Mouse (Mus musculus): ENCODE measurements at regions not wholly inside any gene's neighbourhood (a gene's known extent, or its start where the extent isn't known, plus 50 kb on each side); places are given as distances from the start of the nearest gene placed in this dataset.

- no peak overlapping the region for H3K4me3 ChIP-seq (ENCODE audit: control insufficient read depth, low read depth, low read length)
- no peaks in the 10 kb centered on the region for H3K36me3 ChIP-seq (ENCODE audit: control insufficient read depth, insufficient read depth, low read length)
- H3K27ac ChIP-seq (ENCODE audit: control insufficient read depth, insufficient read depth, low read depth, low read length) = no peak overlapping the region
- no peaks in the 10 kb centered on the region for H3K4me1 ChIP-seq (ENCODE audit: control insufficient read depth, insufficient read depth, low read length)
- no peaks in the 10 kb centered on the region for H3K27me3 ChIP-seq (ENCODE audit: control insufficient read depth, insufficient read depth, low read length)
- TF ChIP-seq CTCF (IDR thresholded peaks at IDR 0.05; ENCODE audit: control insufficient read depth, insufficient read depth, insufficient replicate concordance, low read depth, low read length) = no peak
- TF ChIP-seq POLR2A (IDR thresholded peaks at IDR 0.05; ENCODE audit: control insufficient read depth, low read depth, low read length) = no peak
Observed at GRCm38 (mm10) chr7:70099001-70099400, 267.5 kb downstream of the Nr2f2 start.

- H3K27me3 ChIP-seq (ENCODE audit: control insufficient read depth, insufficient read depth, low read length) = no peaks in the 10 kb centered on the region
- H3K27ac ChIP-seq (ENCODE audit: control insufficient read depth, insufficient read depth, low read depth, low read length) = no peak overlapping the region
- TF ChIP-seq CTCF (IDR thresholded peaks at IDR 0.05; ENCODE audit: control insufficient read depth, insufficient read depth, insufficient replicate concordance, low read depth, low read length) (no peak), POLR2A (IDR thresholded peaks at IDR 0.05; ENCODE audit: control insufficient read depth, low read depth, low read length) (no peak)
- H3K4me3 ChIP-seq (ENCODE audit: control insufficient read depth, low read depth, low read length) = no peak overlapping the region
- H3K4me1 ChIP-seq (ENCODE audit: control insufficient read depth, insufficient read depth, low read length) = no peaks in the 10 kb centered on the region
- H3K36me3 ChIP-seq (ENCODE audit: control insufficient read depth, insufficient read depth, low read length) = no peaks in the 10 kb centered on the region
Observed at GRCm38 (mm10) chr7:70093916-70094784, 272.4 kb downstream of the Nr2f2 start.

GRCm38 (mm10) chr7:70092089-70092488 is 274.4 kb downstream of the Nr2f2 start:
- Histone ChIP-seq H3K4me1 (ENCODE audit: control insufficient read depth, insufficient read depth, low read length) (no peaks in the 10 kb centered on the region), H3K4me3 (ENCODE audit: control insufficient read depth, low read depth, low read length) (no peak overlapping the region), H3K27me3 (ENCODE audit: control insufficient read depth, insufficient read depth, low read length) (no peaks in the 10 kb centered on the region), H3K27ac (ENCODE audit: control insufficient read depth, insufficient read depth, low read depth, low read length) (no peak overlapping the region), H3K36me3 (ENCODE audit: control insufficient read depth, insufficient read depth, low read length) (no peaks in the 10 kb centered on the region)
- no peak for TF ChIP-seq POLR2A (IDR thresholded peaks at IDR 0.05; ENCODE audit: control insufficient read depth, low read depth, low read length)

GRCm38 (mm10) chr7:70089121-70089520 is 277.4 kb downstream of the Nr2f2 start:
- Histone ChIP-seq H3K36me3 (ENCODE audit: control insufficient read depth, insufficient read depth, low read length) (no peaks in the 10 kb centered on the region), H3K27me3 (ENCODE audit: control insufficient read depth, insufficient read depth, low read length) (no peaks in the 10 kb centered on the region), H3K4me1 (ENCODE audit: control insufficient read depth, insufficient read depth, low read length) (no peaks in the 10 kb centered on the region), H3K4me3 (ENCODE audit: control insufficient read depth, low read depth, low read length) (no peak overlapping the region), H3K27ac (ENCODE audit: control insufficient read depth, insufficient read depth, low read depth, low read length) (no peak overlapping the region)
- no peak for TF ChIP-seq CTCF (IDR thresholded peaks at IDR 0.05; ENCODE audit: control insufficient read depth, insufficient read depth, insufficient replicate concordance, low read depth, low read length)
- no peak for TF ChIP-seq POLR2A (IDR thresholded peaks at IDR 0.05; ENCODE audit: control insufficient read depth, low read depth, low read length)

- H3K27ac ChIP-seq (ENCODE audit: control insufficient read depth, insufficient read depth, low read depth, low read length) = no peak overlapping the region
- no peaks in the 10 kb centered on the region for H3K36me3 ChIP-seq (ENCODE audit: control insufficient read depth, insufficient read depth, low read length)
- no peak for TF ChIP-seq CTCF (IDR thresholded peaks at IDR 0.05; ENCODE audit: control insufficient read depth, insufficient read depth, insufficient replicate concordance, low read depth, low read length)
- TF ChIP-seq POLR2A (IDR thresholded peaks at IDR 0.05; ENCODE audit: control insufficient read depth, low read depth, low read length) = no peak
- H3K27me3 ChIP-seq (ENCODE audit: control insufficient read depth, insufficient read depth, low read length) = no peaks in the 10 kb centered on the region
- H3K4me1 ChIP-seq (ENCODE audit: control insufficient read depth, insufficient read depth, low read length) = no peaks in the 10 kb centered on the region; the same call in none of the 2 replicates
- H3K4me3 ChIP-seq (ENCODE audit: control insufficient read depth, low read depth, low read length) = no peak overlapping the region
Observed at GRCm38 (mm10) chr7:70069662-70070061, 296.9 kb downstream of the Nr2f2 start.

GRCm38 (mm10) chr7:70067828-70068719 is 298.5 kb downstream of the Nr2f2 start:
- Histone ChIP-seq H3K4me3 (ENCODE audit: control insufficient read depth, low read depth, low read length) (no peak overlapping the region), H3K27ac (ENCODE audit: control insufficient read depth, insufficient read depth, low read depth, low read length) (no peak overlapping the region), H3K36me3 (ENCODE audit: control insufficient read depth, insufficient read depth, low read length) (no peaks in the 10 kb centered on the region)

GRCm38 (mm10) chr7:70067071-70067470 is 299.5 kb downstream of the Nr2f2 start:
- H3K27me3 ChIP-seq (ENCODE audit: control insufficient read depth, insufficient read depth, low read length) = no peaks in the 10 kb centered on the region
- H3K4me1 ChIP-seq (ENCODE audit: control insufficient read depth, insufficient read depth, low read length) = no peaks in the 10 kb centered on the region; the same call in none of the 2 replicates
- no peak overlapping the region for H3K4me3 ChIP-seq (ENCODE audit: control insufficient read depth, low read depth, low read length)
- no peaks in the 10 kb centered on the region for H3K36me3 ChIP-seq (ENCODE audit: control insufficient read depth, insufficient read depth, low read length)
- no peak overlapping the region for H3K27ac ChIP-seq (ENCODE audit: control insufficient read depth, insufficient read depth, low read depth, low read length)
- TF ChIP-seq CTCF (IDR thresholded peaks at IDR 0.05; ENCODE audit: control insufficient read depth, insufficient read depth, insufficient replicate concordance, low read depth, low read length) (no peak), POLR2A (IDR thresholded peaks at IDR 0.05; ENCODE audit: control insufficient read depth, low read depth, low read length) (no peak)

More at GRCm38 (mm10) chr7:70067828-70068719, 298.5 kb downstream of the Nr2f2 start:
- TF ChIP-seq POLR2A (IDR thresholded peaks at IDR 0.05; ENCODE audit: control insufficient read depth, low read depth, low read length) (no peak), CTCF (IDR thresholded peaks at IDR 0.05; ENCODE audit: control insufficient read depth, insufficient read depth, insufficient replicate concordance, low read depth, low read length) (no peak)
- H3K27me3 ChIP-seq (ENCODE audit: control insufficient read depth, insufficient read depth, low read length) = no peaks in the 10 kb centered on the region
- no peaks in the 10 kb centered on the region; the same call in none of the 2 replicates for H3K4me1 ChIP-seq (ENCODE audit: control insufficient read depth, insufficient read depth, low read length)
